Mouse (Mus musculus): ENCODE measurements at regions not wholly inside any gene's neighbourhood (a gene's known extent, or its start where the extent isn't known, plus 50 kb on each side); places are given as distances from the start of the nearest gene placed in this dataset.

DNA sequence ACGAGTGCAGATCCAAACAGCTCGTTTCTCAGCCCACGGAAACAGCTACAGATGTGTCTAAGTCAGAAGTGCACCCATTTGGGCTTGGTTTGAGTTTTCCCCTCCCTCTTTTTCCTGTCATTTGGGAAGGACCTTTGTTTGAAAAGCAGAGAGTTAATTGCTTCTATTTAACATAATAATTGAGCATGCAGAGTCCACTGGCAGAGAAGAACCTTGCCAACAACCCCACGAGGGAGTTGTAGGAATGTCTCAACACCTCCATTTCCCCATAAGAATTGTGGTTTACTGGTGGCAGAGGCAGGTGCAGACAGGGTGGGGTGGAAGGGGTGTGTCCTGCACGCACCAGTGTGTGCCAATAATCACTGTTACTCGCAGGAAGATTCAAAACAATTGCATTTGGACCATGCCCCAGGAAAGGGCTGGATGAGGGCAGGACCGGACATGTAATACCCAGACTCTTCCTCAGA is 126.3 kb downstream of the Tas2r134 start:
- Histone ChIP-seq H3K4me2 (replicated peaks; ENCODE audit: low read depth) (no peak overlapping the region), H3K4me1 (replicated peaks; ENCODE audit: control insufficient read depth, insufficient read depth, low read length) (no peaks in the 10 kb centered on the region), H3K27ac (ENCODE audit: low read depth, low read length) (no peak overlapping the region), H3K27me3 (replicated peaks; ENCODE audit: control insufficient read depth, insufficient read depth, low read length) (no peaks in the 10 kb centered on the region), H3K9ac (ENCODE audit: low read depth, low read length) (no peak overlapping the region), H3K4me3 (ENCODE audit: low read depth, low read length) (no peak overlapping the region), H3K36me3 (ENCODE audit: control insufficient read depth, insufficient read depth) (no peaks in the 10 kb centered on the region), H3K9me3 (ENCODE audit: control insufficient read depth) (no peaks in the 10 kb centered on the region)
- ATAC-seq: no peak
- 47% methylated on average over 7 of the region's 7 CpGs for WGBS
- TF ChIP-seq CTCF (IDR thresholded peaks at IDR 0.05; ENCODE audit: low read depth): no peak

DNA sequence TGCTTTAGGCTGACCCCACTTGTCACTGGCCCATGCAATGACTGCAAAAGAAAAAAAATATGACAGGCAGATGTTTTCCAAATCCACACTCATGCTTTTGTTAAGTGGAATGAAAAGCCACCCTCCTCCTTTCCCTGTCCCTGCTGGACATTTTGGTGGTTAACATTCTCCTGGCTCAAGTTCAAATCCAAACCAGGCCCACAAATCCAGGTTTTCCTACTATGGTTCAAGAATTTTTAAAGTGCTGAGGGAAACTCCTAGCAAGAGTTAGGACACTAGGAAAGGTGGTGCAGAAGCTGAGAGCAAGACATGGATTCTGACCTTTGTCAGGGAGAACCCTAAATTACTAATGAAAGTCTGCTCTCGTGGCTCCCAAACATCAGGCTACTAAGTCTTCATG is 130.1 kb downstream of the Tas2r134 start:
- no peak overlapping the region for H3K4me3 ChIP-seq (ENCODE audit: low read depth, low read length)
- no peak overlapping the region for H3K4me2 ChIP-seq (replicated peaks; ENCODE audit: low read depth)
- no peaks in the 10 kb centered on the region for H3K27me3 ChIP-seq (replicated peaks; ENCODE audit: control insufficient read depth, insufficient read depth, low read length)
- no peak overlapping the region for H3K9ac ChIP-seq (ENCODE audit: low read depth, low read length)
- H3K9me3 ChIP-seq (ENCODE audit: control insufficient read depth): no peaks in the 10 kb centered on the region
- H3K27ac ChIP-seq (ENCODE audit: low read depth, low read length): no peak overlapping the region
- ATAC-seq: no peak
- H3K36me3 ChIP-seq (ENCODE audit: control insufficient read depth, insufficient read depth): no peaks in the 10 kb centered on the region
- no peak for TF ChIP-seq CTCF (IDR thresholded peaks at IDR 0.05; ENCODE audit: low read depth)
- WGBS: 81% methylated on average over 1 of the region's 1 CpGs
- H3K4me1 ChIP-seq (replicated peaks; ENCODE audit: control insufficient read depth, insufficient read depth, low read length): no peaks in the 10 kb centered on the region

DNA sequence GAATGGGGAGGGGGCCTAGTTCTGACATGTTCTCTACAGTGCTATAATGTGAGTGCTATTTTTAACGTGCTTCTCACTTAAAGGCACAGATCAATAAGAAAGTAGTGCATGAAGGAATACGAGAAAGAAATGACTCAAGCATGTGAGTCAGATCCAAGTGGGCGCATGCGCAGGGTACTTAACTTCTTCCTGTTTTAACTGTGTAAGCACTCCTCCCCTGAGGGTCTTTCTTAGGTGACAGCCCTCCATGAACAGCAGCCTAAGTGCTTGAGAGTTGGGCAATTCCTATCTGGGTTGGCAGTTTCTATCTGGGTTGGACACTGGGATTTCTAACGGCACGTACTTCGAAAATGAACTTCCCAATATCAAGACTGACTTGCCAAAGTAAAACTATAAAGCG is 130.8 kb downstream of the Tas2r134 start:
- Histone ChIP-seq H3K36me3 (ENCODE audit: control insufficient read depth, insufficient read depth) (no peaks in the 10 kb centered on the region), H3K27ac (ENCODE audit: low read depth, low read length) (no peak overlapping the region), H3K27me3 (replicated peaks; ENCODE audit: control insufficient read depth, insufficient read depth, low read length) (no peaks in the 10 kb centered on the region), H3K9me3 (ENCODE audit: control insufficient read depth) (no peaks in the 10 kb centered on the region), H3K9ac (ENCODE audit: low read depth, low read length) (no peak overlapping the region), H3K4me1 (replicated peaks; ENCODE audit: control insufficient read depth, insufficient read depth, low read length) (no peaks in the 10 kb centered on the region), H3K4me2 (replicated peaks; ENCODE audit: low read depth) (no peak overlapping the region), H3K4me3 (ENCODE audit: low read depth, low read length) (no peak overlapping the region)
- ATAC-seq: no peak
- TF ChIP-seq CTCF (IDR thresholded peaks at IDR 0.05; ENCODE audit: low read depth): no peak
- 85% methylated on average over 8 of the region's 8 CpGs for WGBS

DNA sequence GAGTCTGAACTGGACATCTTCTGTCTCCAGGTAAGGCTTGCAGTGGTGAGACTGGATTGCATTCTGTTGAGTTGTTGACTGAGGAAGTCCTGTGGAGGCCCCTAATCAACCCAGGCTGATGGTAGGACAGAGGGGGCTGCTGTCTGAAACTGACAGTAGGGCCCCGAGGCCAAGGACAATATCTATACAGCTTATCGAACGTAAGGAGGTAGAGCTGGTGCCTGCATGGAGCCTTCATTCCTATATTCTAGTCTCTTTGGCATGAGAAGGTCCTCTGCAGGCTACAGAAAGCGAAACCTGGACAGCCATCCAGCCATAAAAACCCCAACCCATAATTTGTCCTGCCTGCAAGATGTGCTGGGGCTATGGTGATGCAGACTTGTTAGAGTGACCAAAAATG is 135.6 kb downstream of the Tas2r134 start:
- H3K27me3 ChIP-seq (replicated peaks; ENCODE audit: control insufficient read depth, insufficient read depth, low read length): no peaks in the 10 kb centered on the region
- H3K4me3 ChIP-seq (ENCODE audit: low read depth, low read length): no peak overlapping the region
- H3K36me3 ChIP-seq (ENCODE audit: control insufficient read depth, insufficient read depth): no peaks in the 10 kb centered on the region
- ATAC-seq: no peak
- H3K9ac ChIP-seq (ENCODE audit: low read depth, low read length): no peak overlapping the region
- TF ChIP-seq CTCF (IDR thresholded peaks at IDR 0.05; ENCODE audit: low read depth): no peak
- no peaks in the 10 kb centered on the region for H3K9me3 ChIP-seq (ENCODE audit: control insufficient read depth)
- no peaks in the 10 kb centered on the region for H3K4me1 ChIP-seq (replicated peaks; ENCODE audit: control insufficient read depth, insufficient read depth, low read length)
- 85% methylated on average over 4 of the region's 4 CpGs for WGBS
- no peak overlapping the region for H3K4me2 ChIP-seq (replicated peaks; ENCODE audit: low read depth)
- H3K27ac ChIP-seq (ENCODE audit: low read depth, low read length): no peak overlapping the region

DNA sequence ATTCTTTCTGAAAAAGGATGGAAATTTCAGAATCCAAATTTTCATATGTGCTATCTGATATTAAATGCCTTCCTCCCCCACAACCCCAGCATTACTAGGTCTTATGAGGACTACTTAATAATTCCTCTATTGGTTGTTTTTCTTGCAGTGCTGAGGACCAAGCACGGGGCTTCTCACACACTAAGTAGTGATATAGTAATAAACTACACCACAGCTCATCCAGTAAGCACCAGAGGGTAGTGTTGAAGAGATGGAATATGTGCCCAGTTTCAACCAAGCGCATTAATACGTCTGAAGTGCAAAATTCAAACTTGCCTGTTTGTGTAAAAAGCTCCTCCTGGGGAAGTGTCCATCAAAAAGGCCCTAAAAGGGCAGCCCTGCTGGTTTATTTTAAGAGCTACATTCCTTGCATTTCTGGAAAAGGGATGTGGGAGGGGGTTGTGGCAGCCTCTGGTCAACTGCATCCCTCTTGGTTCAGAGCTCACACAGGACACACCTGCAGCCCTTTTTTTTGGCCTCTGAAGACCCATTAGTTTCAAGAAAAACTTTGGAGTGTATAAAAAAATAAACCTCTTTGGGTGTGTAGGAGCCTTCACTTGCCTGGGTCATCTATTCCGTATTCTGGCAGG is 140.3 kb downstream of the Tas2r134 start:
- no peaks in the 10 kb centered on the region for H3K36me3 ChIP-seq (ENCODE audit: control insufficient read depth, insufficient read depth)
- no peak overlapping the region for H3K9ac ChIP-seq (ENCODE audit: low read depth, low read length)
- 55% methylated on average over 4 of the region's 4 CpGs for WGBS
- H3K27ac ChIP-seq (ENCODE audit: low read depth, low read length): no peak overlapping the region
- H3K27me3 ChIP-seq (replicated peaks; ENCODE audit: control insufficient read depth, insufficient read depth, low read length): no peaks in the 10 kb centered on the region
- ATAC-seq: no peak
- no peak for TF ChIP-seq CTCF (IDR thresholded peaks at IDR 0.05; ENCODE audit: low read depth)
- H3K4me1 ChIP-seq (replicated peaks; ENCODE audit: control insufficient read depth, insufficient read depth, low read length): no peaks in the 10 kb centered on the region
- H3K4me2 ChIP-seq (replicated peaks; ENCODE audit: low read depth): no peak overlapping the region
- H3K9me3 ChIP-seq (ENCODE audit: control insufficient read depth): no peaks in the 10 kb centered on the region
- no peak overlapping the region for H3K4me3 ChIP-seq (ENCODE audit: low read depth, low read length)

DNA sequence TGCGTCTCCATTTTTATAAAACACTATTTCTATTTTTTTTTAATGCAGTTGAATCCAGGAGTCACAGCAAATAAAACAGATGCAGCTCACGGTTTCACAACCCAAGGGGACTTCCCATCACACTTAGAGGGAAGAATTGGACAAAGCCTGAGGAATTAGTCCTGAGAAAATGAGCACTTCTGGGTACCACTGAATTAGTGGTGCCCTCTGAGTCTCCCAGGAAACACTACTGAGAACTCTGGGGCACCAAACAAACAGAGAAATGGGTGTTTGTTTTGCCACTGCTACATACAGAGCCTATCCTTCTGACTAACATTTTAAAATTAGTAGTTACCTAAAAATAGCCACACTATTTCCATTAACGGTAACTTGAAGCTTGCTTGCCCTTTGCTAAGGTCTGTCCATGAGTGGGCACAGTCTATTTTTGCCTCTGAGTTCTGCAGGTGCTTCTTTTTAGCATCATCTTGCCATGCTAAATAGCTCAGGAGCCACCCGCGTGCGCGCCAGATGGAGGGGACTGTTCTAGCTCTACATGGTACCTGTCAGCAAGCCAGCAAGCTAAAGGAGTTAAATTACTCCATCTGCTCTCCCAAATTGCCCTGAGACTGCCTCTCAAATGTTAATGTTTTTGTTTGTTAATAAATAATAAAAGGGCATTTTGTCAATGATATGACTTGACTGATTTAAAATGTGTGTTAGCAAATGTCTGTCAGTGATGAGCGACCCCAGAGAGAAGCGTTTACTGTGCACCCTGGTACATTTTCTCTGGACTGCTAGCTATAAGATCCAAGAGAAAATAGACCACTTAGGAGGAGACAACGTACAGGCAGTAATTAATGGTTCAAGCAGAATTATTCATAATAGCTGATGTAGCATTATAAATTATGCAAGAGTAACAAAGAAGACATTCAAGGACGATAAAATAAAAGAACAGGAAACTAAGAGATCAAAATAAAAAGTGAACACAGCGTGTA is 141.3 kb downstream of the Tas2r134 start:
- Histone ChIP-seq H3K27ac (ENCODE audit: low read depth, low read length) (no peak overlapping the region), H3K4me3 (ENCODE audit: low read depth, low read length) (no peak overlapping the region), H3K9me3 (ENCODE audit: control insufficient read depth) (no peaks in the 10 kb centered on the region), H3K9ac (ENCODE audit: low read depth, low read length) (no peak overlapping the region), H3K36me3 (ENCODE audit: control insufficient read depth, insufficient read depth) (no peaks in the 10 kb centered on the region), H3K4me2 (replicated peaks; ENCODE audit: low read depth) (no peak overlapping the region), H3K4me1 (replicated peaks; ENCODE audit: control insufficient read depth, insufficient read depth, low read length) (no peaks in the 10 kb centered on the region), H3K27me3 (replicated peaks; ENCODE audit: control insufficient read depth, insufficient read depth, low read length) (no peaks in the 10 kb centered on the region)
- TF ChIP-seq CTCF (IDR thresholded peaks at IDR 0.05; ENCODE audit: low read depth): no peak
- ATAC-seq: no peak
- WGBS: 71% methylated on average over 12 of the region's 12 CpGs

All from intestine, postnatal 0 days (tissue).